Mouse (Mus musculus) lung, postnatal 0 days (tissue): ENCODE results near the gene Gm10778.

Source experiments
- CTCF ChIP-seq: IDR thresholded peaks from 2 replicates; pipeline ENCODE4 v1.5.1; 2016; ENCODE audit warnings: antibody characterized with exemption, mild to moderate bottlenecking
- EP300 ChIP-seq: IDR thresholded peaks from 2 replicates; pipeline ENCODE4 v1.6.1; 2016; ENCODE audit warnings: antibody characterized with exemption, mild to moderate bottlenecking, control low read depth

DNA sequence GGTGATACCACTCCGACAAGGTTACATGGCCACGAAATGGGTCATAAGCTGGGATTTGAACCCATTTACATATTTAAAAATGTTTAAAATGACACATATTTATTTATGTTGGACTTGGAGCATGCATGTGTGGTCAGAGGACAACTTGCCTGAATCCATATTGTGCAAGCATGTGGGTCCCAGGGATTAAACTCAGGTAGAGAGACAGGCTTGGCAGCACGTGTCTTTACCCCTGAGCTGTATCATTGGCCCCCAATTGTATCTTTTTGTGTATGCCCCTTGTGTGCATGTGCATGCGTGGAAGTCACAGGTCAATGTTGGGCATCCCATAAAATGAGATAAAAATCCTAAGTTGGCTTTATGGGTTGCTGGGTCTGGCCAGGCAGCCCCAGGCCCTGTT, 3.5 kb upstream of the Gm10778 start:
- TF ChIP-seq CTCF (no peak), EP300 (no peak)
